Mouse (Mus musculus): Measurements from ENCODE around the gene Hoxc10. TPM values are rescaled to one million over a fixed set of nuclear protein-coding genes. Genes with fewer than 3 reads are reported as not detected.

Gene Hoxc10
- total RNA-seq, 2 experiments from 2014 or later, result not detected

- no peak for DNase-seq (ENCODE audit: low spot score)
- intact Hi-C loops (cut with DNase I), result no loop called here
Measured at GRCm38 (mm10) chr15:103002156-103002555, 35.6 kb downstream of the Hoxc10 start.

- no peak for DNase-seq (ENCODE audit: low spot score)
- intact Hi-C loops (cut with DNase I), result no loop called here
Measured at GRCm38 (mm10) chr15:103002821-103003448, 36.3 kb downstream of the Hoxc10 start.

- no peak for DNase-seq (ENCODE audit: low spot score)
- intact Hi-C loops (cut with DNase I), result no loop called here
Measured at GRCm38 (mm10) chr15:103005308-103005707, 38.7 kb downstream of the Hoxc10 start.

DNA sequence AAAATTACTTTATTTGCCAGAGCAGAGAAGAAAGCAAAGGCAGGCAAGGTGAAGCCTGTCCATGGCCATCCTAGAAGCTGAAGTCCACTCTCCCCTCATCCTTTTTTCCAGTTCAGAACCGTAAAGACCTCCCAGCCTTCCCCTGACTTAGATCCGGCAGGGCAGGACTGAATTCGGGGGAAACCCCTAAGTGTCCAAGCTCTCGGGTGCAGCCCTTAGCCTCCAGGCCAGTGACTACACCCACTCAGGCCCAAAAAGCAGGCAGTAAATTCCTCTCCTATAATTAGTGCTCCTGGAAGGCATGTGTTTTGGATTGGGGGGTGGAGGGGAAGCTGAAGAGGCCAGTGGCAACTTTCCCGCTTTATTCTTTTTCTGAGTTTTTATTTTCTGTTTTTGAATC, 39.2 kb downstream of the Hoxc10 start:
- DNase-seq (ENCODE audit: low spot score), result no peak
- intact Hi-C loops (cut with DNase I), result no loop called here

DNA sequence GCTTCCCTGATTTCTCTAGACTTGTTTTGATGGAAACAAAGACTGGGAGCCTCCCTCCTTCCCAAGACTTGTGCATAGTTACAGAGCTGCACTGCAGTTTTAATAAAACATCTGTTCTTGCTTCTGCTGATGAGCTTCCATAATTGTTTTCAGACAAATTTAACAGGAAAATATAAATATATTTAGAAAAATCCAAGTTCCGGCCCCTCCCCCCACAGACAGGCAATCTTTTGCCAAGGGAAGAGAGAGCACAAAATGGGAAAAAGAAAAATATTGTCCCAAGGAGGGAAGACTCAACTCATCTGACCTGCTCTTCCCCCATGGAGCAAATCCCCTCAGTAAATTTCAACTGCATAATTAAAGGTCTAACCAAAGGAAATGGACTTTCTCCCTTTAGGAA, 39.7 kb downstream of the Hoxc10 start:
- DNase-seq (ENCODE audit: low spot score), result no peak
- intact Hi-C loops (cut with DNase I), result no loop called here

DNA sequence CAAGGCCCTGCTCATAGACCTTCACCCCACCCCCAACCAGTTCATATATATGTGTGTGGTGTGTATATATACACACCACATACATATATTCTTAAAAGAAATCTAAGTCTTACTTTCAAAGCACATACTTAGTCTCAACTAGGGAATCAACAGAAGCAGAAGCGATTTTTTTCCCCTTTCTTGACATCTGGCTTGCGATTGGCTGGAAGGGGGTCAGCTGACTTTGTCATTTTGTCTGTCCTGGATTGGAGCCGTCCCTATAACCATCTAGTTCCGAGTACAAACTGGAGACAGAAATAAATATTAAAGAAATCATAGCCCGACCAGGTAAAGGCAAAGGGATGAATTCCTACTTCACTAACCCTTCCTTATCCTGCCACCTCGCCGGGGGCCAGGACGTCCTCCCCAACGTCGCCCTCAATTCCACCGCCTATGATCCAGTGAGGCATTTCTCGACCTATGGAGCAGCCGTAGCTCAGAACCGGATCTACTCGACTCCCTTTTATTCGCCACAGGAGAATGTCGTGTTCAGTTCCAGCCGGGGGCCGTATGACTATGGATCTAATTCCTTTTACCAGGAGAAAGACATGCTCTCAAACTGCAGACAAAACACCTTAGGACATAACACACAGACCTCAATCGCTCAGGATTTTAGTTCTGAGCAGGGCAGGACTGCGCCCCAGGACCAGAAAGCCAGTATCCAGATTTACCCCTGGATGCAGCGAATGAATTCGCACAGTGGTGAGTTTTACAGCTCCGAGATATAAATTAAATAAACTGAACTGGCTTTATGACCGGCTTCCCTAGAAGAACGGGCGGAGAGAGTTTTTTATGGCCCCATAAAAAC, 42.9 kb downstream of the Hoxc10 start:
- intact Hi-C loops (cut with DNase I), result loop anchor here (5.0 kb wide), 1 partner anchor 123 kb away; no protein-coding TSS in a partner anchor

DNA sequence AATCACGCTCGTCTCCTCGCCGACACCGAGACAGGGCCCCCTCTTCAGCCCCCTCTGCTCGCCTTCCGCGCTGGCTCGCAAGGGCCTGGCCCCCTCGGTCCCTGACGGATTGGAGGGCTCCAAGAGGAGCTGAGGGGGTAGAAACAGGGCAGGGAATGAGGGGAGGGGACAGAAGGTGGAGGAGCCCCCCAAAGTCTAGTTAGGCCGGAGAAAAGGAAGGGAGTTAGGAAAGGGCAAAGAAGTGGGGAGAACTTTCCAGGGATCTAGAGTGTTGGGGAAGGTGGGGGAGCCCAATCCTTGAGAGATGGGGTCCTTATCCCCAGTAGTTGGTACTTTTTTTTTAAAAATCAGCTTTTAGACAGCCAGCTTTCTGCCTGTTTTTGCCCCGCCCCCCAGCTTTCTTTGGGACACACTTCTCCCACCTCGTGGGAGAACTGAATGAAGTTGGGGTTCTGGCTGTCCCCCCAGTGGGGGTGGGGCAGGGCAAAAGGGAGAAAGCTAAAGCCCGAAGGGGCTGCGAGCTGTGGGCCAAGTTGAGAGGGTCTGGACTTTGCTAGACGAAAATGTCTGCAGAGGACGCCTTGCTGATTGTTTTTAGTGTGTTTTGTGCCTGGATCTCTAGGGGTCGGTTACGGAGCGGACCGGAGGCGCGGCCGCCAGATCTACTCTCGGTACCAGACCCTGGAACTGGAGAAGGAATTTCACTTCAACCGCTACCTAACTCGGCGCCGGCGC, 43.7 kb downstream of the Hoxc10 start:
- no peak for DNase-seq (ENCODE audit: low spot score)
- intact Hi-C loops (cut with DNase I), result loop anchor here (5.0 kb wide), 1 partner anchor 122 kb away; no protein-coding TSS in a partner anchor

More for the DNA sequence above, 42.9 kb downstream of the Hoxc10 start:
- DNase-seq (ENCODE audit: low spot score), result no peak

DNA sequence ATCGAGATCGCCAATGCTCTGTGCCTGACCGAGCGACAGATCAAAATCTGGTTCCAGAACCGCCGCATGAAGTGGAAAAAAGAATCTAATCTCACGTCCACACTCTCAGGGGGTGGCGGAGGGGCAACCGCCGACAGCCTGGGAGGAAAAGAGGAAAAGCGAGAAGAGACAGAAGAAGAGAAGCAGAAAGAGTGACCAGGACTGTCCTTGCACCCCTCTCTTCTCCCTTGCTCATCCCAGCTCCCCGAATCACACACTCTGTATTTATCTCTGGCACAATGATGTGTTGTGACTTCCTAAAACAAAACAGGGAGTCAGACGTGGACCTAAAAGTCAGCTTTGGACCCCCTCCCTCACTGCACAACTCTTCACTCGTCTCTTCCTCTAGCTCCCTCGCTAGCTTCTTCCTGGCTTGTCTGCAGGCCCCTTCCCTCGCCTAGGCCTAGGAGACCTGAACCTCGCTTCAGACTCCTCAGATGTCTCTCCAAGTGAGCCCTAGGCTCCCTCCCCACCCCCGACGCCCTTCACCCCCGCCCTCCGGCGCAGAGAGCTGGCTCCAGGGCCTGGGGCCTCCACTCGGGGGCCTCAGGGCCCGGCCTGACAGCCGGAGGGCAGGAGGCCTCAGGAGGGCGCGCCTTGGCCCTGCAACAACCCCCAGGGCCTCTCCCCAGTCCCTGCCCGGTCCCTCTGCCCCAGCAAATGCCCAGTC, 44.4 kb downstream of the Hoxc10 start:
- intact Hi-C loops (cut with DNase I), result loop anchor here (5.0 kb wide), 1 partner anchor 121 kb away; no protein-coding TSS in a partner anchor

GRCm38 (mm10) chr15:103011928-103012486, 45.4 kb downstream of the Hoxc10 start:
- intact Hi-C loops (cut with DNase I), result loop anchor here (2.0 to 5.0 kb wide), 3 partner anchors 23 to 153 kb away; no protein-coding TSS in a partner anchor
- DNase-seq (ENCODE audit: low spot score), result no peak

More for the DNA sequence above, 44.4 kb downstream of the Hoxc10 start:
- no peak for DNase-seq (ENCODE audit: low spot score)

GRCm38 (mm10) chr15:103013238-103013984, 46.8 kb downstream of the Hoxc10 start:
- intact Hi-C loops (cut with DNase I), result loop anchor here (2.0 to 5.0 kb wide), 3 partner anchors 25 to 151 kb away; no protein-coding TSS in a partner anchor
- no peak for DNase-seq (ENCODE audit: low spot score)

DNA sequence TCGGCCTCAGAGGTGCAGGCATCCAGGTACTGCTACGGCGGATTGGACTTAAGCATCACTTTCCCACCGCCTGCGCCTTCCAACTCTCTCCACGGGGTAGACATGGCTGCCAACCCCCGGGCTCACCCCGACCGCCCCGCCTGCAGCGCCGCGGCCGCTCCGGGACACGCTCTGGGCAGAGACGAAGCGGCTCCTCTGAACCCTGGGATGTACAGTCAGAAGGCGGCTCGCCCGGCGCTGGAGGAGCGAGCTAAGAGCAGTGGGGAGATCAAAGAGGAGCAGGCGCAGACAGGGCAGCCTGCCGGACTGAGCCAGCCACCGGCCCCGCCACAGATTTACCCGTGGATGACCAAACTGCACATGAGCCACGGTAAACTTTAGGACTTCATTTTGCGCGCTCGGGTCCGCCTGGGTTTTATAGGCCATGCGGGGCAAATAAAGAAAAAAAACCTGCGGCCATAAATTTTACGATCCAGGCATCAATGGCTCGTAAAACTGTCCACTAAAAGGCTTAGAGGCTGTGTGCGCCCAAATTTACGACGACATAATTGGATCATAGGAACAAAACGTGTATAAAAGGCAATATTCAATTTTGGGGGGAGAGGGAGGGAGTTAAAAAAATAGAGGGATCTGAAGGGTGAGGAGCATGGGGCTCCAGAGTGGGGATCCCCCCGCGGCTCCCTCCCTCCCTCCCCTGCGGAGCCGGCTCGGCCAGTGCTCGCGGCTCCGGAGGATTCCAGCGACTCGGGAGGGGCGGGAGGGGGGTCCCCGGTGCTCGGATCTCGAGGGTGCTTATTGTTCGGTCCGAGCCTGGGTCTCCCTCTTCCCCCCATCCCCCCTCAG, 47.8 kb downstream of the Hoxc10 start:
- DNase-seq (ENCODE audit: low spot score), result no peak
- intact Hi-C loops (cut with DNase I), result loop anchor here (5.0 kb wide), 1 partner anchor 118 kb away; no protein-coding TSS in a partner anchor

GRCm38 (mm10) chr15:103015009-103015399, 48.4 kb downstream of the Hoxc10 start:
- no peak for DNase-seq (ENCODE audit: low spot score)
- intact Hi-C loops (cut with DNase I), result no loop called here

- no peak for DNase-seq (ENCODE audit: low spot score)
- intact Hi-C loops (cut with DNase I), result no loop called here
Measured at GRCm38 (mm10) chr15:103015406-103016166, 49.0 kb downstream of the Hoxc10 start.

- intact Hi-C loops (cut with DNase I), result no loop called here
- no peak for DNase-seq (ENCODE audit: low spot score)
Measured at GRCm38 (mm10) chr15:103018636-103019035, 52.0 kb downstream of the Hoxc10 start, which contains the start of gene Hoxc4. TSS of gene Hoxc4 (plus strand) at chr15:103018934.

DNA sequence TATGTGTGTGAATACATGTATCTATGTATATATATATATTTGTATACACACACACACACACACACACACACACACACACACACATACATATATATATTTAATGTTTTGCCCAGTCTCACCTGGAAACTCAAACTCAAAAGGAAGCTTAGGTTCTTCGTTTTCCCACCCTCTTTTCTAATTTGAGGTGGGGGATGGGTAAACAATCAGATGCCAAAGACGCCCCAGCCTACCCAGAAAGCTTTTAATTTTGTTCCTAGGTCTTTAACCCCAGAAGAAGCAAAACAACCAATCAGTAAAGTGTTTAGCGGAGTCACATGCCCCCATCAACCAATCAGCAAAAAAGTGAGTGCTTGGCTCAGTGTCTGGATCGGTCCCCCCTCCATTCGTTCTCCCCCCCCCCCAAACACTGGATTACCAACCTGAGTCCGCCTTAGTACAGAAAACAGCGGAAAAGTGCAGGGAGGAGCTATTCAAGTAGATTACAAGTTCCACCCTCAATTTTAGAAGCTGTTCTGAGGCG, 54.4 kb downstream of the Hoxc10 start:
- no peak for DNase-seq (ENCODE audit: low spot score)
- intact Hi-C loops (cut with DNase I), result no loop called here
